Mouse (Mus musculus) right cerebral cortex, postnatal 14 days (tissue): Measurements from ENCODE around the gene Ccr1.

ENCODE experiments used
- DNase-seq: peaks from one replicate; pipeline ENCODE4 v3.0.0; 2022

Ccr1 gene

DNA sequence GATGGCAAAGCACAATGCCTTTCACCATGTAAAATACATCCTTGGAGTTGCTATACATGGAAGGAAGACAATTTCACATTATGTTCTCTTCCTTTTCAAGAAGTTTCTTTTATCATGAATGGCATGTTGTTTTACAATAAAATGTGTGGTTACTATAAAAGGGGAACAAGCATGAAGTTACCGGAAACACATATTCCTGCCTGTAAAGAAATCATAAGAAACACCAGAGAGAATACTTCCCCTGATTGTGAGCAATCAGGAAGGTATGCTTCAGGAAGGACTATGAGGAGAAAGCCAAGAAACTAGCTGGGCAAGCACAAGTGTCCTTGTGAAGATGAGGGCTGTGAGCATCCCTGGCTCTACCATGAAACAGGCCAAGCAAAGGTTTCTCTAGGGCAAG is 17.3 kb downstream of the Ccr1 start:
- no peak for DNase-seq

DNA sequence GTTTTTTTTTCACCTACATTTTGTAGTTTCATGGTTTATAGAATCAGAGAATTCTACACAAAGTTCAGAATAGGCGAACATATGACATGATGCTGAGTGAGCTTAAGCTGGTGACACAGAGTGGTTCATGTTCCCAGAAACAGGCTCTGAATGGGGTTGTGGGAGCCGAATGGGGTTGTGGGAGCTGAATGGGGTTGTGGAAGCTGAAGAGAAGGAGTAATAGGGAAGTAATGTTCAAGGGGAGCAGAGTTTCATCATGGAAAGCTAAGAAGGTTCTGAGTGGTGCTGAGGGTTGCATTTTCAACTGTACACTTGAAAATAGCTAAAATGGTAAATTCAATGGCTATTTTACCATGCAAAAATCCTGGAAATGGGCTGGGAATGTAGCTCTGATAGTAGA is 19.1 kb downstream of the Ccr1 start:
- no peak for DNase-seq

GRCm38 (mm10) chr9:123947815-123948214 is 20.7 kb downstream of the Ccr1 start:
- DNase-seq = no peak

GRCm38 (mm10) chr9:123942025-123942424 is 26.5 kb downstream of the Ccr1 start:
- no peak for DNase-seq

DNA sequence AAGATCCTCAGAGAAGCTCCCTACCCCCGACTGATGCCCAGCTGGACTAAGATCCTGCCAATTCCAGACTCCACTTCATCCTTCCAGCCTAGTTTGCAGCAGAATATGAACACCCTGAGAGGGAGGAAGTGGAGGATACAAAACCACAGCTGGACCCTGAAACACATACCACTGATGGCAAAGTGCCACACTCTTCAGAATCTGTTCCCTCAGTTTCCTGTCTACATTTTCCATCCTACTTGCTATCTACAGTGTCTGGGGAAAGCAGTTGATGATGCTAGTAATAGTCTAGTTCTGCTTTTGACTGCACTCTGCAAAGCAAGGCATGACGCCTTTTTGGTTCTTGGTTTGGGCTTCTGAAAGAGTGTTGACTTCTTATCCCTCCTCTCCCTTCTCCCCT is 27.2 kb downstream of the Ccr1 start:
- DNase-seq = no peak

DNA sequence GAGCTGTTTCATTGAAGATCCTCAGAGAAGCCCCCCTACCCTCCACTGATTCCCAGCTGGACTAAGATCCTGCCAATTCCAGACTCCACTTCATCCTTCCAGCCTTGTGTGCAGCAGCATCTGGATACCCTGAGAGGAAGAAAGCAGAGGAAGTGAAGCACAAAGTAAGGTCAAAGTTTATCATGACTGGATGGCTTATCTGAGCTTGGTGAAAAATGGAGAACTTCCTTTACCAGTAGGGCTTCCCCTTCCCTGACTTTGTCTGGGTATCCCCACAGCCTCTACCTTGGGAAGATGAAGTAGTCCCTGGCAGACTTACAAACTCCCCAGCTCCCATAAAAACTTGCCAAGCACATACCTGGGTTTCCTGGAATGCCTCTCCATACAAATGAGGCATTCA is 27.9 kb downstream of the Ccr1 start:
- no peak for DNase-seq

DNA sequence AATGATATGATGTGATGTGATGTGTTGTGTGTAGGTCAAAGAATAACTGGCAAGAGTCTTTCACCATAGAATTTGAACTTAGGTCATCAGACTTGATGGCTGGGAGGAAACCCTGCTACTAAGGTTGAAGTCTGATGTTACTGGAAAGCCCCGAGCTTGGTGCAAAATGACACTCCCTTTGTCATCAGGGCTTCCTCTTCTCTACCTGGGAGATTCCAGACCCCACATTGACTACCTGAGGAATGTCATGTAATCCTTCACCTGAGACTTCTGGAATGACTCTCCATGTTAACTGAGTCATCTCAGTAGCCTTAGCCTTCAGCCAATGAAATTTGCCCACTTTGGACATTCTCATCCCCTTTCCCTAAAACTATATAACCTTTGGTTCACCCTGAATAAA is 28.3 kb downstream of the Ccr1 start:
- DNase-seq = no peak

- DNase-seq = no peak
Measured at GRCm38 (mm10) chr9:123937989-123938388, 30.5 kb downstream of the Ccr1 start.

DNA sequence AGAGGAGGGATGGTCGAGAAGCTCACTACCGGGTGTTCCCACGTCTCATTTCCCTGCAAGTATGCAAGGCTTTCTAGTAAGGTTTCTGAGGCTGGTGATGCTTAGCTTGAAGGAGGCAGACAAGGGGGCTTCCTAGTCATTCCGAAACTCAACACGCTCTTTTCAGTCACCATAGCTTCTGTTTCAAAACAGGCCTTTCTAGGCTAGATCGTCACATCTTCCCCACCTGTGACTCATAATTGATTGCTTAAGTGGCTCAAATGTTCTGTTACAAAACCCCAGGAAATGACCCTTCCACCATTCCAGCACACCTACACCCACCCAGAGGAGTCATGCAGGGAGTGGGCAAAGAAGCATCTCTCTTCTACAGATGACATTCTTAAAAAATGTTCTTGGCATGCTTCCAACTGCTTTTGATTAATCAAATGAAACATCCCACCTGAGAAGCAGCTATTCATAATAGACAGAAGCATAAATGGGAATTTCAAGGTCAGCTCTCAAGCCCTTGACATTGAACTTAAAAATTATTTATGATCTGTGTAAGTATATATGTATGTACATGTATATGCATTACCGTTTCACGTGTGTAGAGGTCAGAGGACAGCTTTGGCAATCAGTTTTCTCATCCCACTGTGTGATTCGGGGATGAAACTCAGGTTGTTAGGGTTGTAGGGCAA is 31.8 kb downstream of the Ccr1 start:
- no peak for DNase-seq

GRCm38 (mm10) chr9:123935776-123936175 is 32.7 kb downstream of the Ccr1 start:
- DNase-seq = no peak

DNA sequence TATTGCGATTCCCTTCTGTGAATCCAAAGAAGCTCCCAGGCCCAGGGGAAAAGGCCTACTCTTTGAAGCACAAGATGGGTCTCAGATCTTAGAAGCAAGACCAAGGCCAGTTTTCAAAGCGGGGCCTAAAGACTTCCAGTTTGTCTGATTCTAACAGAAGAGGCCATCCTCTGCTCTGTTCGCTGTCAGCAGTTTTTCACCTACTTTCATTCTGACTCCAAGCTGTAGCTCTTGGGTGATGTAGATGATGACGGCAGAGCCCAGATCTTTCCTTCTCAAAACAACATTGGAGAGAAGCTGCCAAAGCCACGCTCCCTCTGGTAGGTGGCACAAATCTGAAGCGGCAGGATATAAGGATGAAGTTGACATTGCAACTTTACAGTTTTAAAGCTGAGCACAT is 33.1 kb downstream of the Ccr1 start:
- no peak for DNase-seq

DNA sequence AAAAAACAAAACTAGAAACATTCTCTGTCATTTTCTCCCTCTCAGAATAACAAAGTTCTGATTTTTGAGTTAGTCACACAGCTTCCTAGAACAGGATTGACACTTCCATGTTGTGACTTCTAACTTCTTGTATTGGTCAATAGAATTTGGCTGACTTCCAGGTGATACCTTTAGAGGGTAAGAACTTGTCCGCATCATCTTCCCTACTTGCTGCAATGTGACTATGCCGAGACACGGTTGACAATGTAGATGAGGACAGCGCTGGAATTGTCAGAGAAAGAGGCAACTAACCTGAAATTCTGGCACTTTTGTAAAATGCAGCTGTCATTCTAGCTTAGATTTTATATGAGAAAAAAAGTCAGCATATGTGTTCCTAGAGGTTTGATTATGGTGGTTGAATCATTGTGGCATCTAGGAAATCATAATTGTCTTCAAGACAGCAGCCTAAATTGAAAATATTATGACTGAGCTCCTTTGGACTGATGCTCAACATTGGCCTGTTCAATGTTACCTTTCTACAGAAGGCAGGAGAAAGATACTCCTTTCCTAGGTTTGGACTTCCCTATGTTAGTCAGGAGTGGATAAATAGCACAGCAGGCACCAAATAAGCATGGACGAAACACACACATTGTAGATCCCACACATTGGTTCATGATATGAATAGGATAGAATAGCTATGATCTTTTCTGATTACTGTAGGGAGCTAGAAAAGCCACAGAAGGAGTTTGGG is 34.6 kb downstream of the Ccr1 start:
- DNase-seq = no peak

DNA sequence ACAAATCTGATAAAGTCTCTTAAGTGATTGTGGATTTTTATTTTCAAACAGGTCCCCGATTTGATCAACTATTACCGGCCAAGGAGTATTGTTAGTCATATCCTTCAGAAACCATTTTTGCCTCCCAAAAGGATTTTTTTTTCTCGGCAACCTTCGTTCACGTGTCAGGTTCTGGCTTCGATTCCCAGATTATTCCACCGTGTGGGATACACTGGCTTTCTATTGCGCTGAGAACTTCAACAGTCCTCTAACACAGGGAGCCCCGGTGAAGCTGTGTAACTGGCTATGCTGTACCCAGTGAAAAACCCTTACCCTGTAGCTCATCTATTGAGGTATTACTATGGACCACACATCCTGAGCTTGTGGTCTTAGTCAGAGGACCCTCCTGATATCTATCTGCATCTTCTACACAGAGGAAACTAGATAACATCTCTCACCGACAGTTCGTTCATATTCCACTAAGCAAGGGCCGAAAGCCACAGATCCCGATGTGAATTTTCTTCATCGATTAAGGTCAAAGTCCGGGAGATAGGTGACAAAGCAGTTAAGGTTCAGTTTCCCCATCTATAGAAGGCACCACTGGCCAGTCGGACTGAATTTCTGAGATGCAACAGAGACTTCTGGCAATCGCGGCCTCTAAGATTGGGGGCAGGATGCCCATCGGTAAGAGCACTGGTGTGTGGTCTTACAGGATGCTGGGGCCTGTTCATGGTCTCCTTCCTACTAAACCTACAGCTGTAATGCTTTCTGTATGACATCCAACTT is 35.4 kb downstream of the Ccr1 start:
- DNase-seq = no peak

DNA sequence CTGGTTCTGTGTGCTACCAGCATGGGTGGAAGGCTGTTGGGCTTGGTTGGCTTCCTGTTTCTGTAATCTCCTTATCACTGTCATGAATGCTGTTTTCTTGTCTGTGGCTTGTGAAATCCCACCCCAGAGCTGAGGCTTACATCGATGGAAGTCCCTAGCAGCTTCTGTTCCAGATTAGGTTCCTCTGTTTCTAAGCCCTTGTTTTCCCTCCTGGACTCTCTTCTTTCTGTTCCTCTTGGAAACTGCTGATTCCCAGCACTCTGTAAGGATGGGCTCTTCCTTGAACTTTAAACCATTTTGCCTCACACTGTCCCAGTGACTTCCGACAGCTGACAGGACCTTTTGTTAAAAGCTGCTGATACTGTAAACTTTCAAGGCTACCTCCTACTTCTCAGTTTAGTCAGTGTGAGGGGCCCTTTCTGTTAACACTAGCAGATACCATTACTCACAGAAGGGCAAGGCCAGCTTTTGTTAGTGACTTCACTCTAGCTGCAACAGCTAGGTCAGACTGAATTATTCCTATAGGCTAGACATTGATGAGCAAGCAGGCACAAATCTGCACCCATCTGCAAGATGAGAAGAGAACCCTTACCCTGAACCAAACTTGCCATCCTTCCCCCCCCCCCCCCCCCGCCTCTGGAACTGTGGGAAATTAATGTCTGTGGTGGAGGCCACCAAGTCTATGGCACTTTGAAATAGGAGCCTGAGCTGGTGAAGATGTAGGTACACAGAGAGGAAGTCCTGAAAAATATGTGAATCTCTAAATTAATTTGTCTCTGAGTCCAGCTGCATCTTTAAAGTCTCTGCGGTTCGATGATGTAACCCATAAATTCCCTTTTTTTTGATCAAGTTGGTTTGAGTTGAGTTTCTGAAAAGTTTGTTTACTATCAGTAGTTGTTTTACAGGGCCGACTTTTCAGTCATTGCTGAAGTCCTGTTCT is 36.5 kb downstream of the Ccr1 start:
- no peak for DNase-seq

DNA sequence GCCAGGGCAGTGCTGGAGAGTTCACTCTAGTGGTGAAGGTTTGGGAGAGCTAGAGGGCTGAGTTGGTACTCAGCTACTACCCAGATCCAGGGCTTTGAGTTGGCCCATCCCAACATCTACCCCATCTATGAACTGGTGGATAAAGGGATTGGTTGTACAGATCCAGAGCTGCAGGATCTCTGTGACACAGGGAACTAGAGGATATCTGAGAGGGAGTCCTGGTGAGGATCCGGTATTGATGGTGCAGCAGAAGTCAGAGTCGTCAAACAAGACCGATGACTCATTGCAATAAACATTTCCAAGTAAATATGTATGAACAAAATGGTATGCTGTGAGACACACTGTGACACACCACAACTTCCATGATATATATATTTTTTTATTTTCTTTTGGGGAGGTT is 37.6 kb downstream of the Ccr1 start:
- DNase-seq = no peak

DNA sequence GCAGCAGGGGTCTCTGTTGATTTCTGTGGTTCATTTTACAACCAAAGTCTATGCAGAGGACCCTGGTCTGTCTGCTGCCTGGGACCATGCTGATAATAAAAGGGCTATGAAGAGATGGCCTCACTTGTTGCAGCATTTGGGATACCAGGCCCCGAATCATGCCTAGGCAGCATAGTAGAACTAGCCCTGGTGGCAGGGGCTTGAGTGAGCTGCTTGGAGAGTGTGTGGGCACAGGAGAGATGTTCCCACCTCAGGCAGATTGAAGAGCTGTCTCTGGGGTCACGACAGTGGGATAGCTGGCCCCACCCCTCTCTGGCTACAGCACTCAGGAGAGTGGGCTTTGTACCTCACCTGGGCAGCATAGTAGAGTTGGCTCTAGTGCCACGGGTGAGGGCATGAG is 38.0 kb downstream of the Ccr1 start:
- no peak for DNase-seq

DNA sequence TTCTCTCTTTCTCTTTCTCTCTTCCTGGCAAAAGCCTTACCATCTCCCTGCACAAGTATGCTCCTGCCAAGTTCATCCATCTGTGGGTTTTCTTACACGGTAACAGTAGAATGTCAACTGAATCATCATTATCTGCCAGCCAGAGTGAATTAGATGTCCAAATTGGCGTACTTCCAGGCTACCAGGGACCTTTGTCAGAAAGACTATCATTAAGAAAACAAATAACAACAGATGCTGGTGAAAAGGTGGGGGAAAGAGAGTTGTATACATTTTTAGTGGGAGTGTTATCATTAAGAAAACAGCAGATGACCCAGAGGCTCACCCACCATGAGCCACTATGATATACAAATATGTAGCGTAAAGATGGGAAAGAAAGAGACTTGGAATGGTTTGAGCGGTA is 38.6 kb downstream of the Ccr1 start:
- no peak for DNase-seq

DNA sequence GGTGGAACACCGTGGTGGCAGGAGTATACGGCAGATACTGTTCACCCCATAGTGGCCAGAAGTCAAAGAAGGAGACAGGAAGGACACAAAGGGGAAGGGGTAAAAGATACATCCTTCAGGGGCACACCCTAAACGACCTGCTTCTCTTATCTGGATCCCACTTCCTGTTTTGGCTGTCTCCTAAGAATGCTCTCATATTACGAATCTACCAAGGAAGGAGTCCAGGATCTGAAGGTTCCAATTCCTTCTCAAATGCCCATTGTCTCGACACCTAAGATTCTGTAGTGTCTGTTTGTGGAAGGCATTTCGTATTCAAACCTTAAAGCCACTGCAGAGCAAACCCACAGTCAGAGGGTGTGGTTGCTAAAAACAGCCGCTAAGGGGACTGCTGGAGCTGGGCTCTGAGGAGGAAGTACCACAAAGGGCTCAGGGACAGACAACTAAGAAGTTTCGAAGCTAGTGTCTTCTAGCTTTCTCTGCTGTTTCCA is 39.7 kb downstream of the Ccr1 start:
- DNase-seq = no peak

- DNase-seq = no peak
Measured at GRCm38 (mm10) chr9:123928118-123928758, 40.3 kb downstream of the Ccr1 start.

DNA sequence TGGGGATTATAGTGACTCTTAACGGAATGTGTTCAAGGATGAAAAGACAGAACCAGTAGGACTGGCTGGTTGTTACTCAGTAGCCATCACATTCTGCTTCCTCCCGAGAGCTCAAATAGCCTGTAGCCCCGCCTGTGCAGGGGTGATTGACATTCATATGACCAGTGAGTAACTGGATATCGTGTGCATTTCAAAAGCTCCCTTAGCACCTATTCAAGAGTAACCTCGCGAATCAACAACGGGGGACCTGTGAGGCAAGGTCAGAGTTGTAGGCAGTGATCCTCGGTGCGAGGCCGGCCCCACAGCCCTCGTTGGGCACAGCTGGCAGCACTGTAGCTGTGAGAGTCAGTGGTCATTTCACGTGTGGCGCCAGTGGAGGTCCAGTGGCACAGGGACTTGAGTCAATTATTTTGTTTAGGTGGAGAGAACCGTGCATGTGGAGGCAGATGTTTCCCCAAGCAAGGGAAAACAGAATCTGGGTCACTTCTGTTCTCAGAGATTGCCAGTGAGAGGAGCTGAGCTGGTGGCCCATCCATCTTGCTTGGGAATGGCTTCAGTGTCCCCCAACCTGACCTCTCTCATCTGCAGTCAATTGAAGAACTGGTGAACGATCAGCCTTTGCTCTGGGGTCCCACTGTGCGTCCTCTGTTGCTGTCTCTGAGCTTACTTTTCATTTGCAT is 41.1 kb downstream of the Ccr1 start:
- no peak for DNase-seq

- peak; percentile 52 for DNase-seq
Measured at GRCm38 (mm10) chr9:123926041-123926440, 42.5 kb downstream of the Ccr1 start.
